Mouse (Mus musculus): ENCODE measurements around the gene Atg9a.

Gene Atg9a

GRCm38 (mm10) chr1:75214886-75215285 lies 22.9 kb upstream of the Atg9a start:
- no peak for DNase-seq

DNA sequence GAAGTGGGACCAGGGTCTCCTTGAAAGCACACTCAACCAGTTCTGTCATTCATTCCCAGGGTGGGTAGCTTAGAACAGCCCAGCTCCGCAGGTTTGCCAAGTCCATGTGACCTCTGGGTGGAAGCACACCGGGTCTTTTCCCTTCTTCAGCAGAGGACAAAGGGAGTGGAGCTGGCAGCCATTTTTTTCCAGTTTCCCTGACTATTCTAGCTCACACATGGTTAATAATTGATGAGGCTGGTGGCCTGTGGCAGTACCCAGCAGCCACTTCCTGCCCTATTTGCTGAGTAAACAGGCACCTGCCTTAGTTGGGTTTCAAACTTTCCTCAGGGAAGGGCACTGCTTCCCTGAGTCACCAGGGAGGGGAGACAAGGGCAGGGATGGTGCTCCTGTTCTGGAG lies 22.4 kb upstream of the Atg9a start:
- DNase-seq: no peak

DNA sequence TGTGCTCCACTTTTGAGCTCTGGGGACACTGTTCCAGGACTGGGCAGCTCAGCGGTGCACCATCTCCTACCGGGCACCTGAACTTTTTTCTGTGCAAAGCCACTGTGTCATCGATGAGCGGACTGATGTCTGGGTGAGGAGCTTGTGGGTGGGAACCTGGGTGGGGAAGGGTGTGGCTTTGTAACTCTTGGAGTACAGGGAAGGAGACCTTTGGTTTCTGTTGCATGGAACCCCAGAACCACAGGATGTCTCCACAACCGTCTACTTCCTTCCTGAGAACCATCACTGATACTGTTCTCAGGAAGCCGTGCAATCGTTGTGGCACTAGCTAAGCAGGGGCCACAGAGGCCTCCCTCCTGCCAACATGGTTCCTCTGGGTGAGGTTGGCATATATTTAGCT lies 21.1 kb upstream of the Atg9a start:
- DNase-seq: no peak

DNA sequence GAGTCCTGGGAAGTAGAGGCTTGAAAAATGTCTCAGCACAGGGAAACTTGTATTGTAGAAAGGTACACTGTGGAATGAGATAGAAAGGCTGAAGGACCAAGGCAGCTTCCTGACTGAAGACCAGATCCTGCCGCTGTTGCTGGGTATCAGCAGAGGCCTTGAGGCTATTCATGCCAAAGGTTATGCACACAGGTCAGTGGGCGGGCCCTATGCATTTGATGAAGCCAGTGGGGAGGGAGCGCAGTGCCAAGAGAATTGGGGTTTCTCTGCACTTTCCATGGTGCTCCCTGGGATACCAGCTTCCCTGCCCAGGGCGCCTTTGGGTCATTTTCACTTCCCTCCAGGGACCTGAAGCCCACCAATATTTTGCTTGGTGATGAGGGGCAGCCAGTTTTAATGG lies 20.5 kb upstream of the Atg9a start:
- DNase-seq: no peak

GRCm38 (mm10) chr1:75211141-75211708 lies 19.2 kb upstream of the Atg9a start:
- no peak for DNase-seq

GRCm38 (mm10) chr1:75210136-75211087 lies 18.4 kb upstream of the Atg9a start, which contains the start of the genes Glb1l and Stk16:
Gene Glb1l (minus strand): TSS chr1:75210813.
Gene Stk16 (plus strand): TSS chr1:75210838.
- DNase-seq: peak; percentile 96 to 98

GRCm38 (mm10) chr1:75208967-75209678 lies 17.1 kb upstream of the Atg9a start:
- DNase-seq: no peak

DNA sequence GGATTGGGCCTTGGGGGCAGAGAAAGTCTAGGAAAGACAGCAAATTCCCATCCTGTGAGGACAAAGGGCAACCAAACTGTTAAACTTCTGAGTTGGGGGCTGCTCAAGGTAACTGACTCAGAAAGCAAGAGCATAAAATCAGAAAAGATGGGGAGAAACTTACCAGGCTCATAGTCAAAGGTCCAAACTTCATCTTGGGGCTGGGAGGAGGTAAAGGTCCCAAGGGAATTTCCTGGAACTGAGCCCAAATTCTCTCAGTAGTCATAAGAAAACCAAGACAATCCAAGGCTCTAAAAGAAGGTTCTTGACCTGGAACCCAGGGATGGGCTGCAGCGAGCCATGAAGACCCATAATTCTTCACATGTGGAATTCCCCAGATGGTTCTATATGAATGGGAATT lies 9.2 kb upstream of the Atg9a start:
- no peak for DNase-seq

- DNase-seq: peak in 1 of 2 experiments; percentile 49
Observed at GRCm38 (mm10) chr1:75192452-75192851, 456 bp upstream of the Atg9a start.

DNA sequence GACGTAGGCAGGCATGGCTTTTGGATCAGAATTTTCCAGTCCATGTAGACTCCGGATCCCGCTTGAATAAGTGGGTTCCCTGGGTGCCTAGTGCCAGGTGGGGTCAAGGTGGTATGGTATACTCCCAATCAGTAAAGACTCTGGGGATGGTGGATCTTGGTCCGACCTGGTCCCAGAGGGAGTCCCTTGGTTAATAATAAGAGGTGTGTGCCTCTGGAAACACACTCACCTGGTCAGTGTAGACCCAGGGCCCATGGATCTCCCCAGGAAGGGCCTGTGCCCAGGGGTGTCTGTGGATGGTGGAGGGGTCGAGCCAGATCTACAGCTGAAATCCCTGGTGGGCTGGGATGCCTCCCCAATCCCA lies 756 bp downstream of the Atg9a start:
- no peak for DNase-seq

- DNase-seq: no peak
Observed at GRCm38 (mm10) chr1:75190577-75190976, 1.4 kb downstream of the Atg9a start.

GRCm38 (mm10) chr1:75187914-75188483 lies 4.0 kb downstream of the Atg9a start:
- DNase-seq: no peak

GRCm38 (mm10) chr1:75187126-75187525 lies 4.9 kb downstream of the Atg9a start:
- DNase-seq: no peak

DNA sequence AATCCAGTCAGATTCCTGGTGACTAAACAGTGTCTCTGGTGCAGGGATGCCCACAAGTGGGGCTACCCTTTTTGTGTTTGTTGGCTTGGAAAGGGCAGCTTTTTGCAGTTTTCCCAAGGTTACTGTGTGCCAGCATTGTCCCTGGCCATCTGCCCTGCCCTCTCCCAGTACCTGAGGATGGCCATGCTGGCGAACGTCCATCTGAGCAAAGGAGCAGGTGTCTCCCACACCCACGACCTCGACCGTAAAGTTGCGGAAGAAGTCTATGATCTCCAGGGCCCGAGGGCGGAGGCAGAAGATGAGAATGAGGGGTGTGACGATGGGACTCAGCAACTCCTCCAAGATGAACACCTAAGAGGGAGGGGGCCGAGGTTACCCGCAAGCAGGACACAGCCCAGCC lies 6.5 kb downstream of the Atg9a start:
- peak; percentile 45 to 49 for DNase-seq

- no peak for DNase-seq
Observed at GRCm38 (mm10) chr1:75182160-75182559, 9.8 kb downstream of the Atg9a start.

- DNase-seq: no peak
Observed at GRCm38 (mm10) chr1:75181377-75181870, 10.6 kb downstream of the Atg9a start.

- DNase-seq: no peak
Observed at GRCm38 (mm10) chr1:75180741-75181140, 11.3 kb downstream of the Atg9a start.

- DNase-seq: peak; percentile 81 to 83
Observed at GRCm38 (mm10) chr1:75180105-75180590, 11.8 kb downstream of the Atg9a start, which contains the start of gene Abcb6. Gene Abcb6 (minus strand): TSS chr1:75180392.

DNA sequence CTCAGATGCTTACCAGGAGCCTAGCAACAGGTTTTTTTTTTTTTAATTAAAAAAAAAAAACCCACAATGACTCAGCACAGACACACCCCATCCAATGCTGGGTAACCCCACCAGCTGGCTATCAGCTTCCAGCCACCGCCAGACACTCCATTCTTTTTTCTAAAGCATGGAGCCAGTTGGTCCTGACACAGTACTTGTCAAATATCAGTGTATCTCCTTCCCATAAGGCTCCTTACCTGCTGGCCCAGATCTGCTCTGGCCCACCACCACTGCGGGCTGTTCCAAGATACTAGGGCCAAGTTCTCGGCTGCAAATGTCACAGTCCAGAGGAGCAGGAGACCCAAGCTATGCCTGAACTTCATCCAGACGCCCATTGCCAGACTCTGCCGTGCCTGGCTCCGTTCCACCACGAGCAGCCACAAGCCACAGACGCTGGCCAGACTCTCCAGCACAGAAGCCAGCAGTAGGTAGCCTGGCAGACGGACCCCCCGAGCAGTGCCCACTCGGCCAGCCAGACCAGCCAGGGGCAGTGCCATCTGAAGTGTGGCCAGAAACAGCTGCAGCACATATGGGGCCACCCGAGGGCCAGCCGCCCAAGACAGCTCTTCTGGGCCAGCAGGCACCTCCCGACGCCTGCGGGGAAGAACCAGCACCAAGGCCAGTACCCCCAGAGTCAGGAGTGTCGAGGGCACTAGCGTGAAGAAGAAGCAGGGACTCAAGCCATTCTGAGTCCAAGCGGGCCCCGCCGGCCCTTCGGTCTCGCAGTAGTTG lies 12.5 kb downstream of the Atg9a start:
- DNase-seq: peak; percentile 55

GRCm38 (mm10) chr1:75168472-75169464 lies 23.2 kb downstream of the Atg9a start, which contains the start of gene Zfand2b:
Gene Zfand2b (plus strand): TSS chr1:75168646.
- peak; percentile 96 for DNase-seq

- no peak for DNase-seq
Observed at GRCm38 (mm10) chr1:75168093-75168471, 23.9 kb downstream of the Atg9a start.

Data from cerebellum, postnatal 36 days (tissue).